Mouse (Mus musculus): ENCODE measurements at regions not wholly inside any gene's neighbourhood (a gene's known extent, or its start where the extent isn't known, plus 50 kb on each side); places are given as distances from the start of the nearest gene placed in this dataset.

DNA sequence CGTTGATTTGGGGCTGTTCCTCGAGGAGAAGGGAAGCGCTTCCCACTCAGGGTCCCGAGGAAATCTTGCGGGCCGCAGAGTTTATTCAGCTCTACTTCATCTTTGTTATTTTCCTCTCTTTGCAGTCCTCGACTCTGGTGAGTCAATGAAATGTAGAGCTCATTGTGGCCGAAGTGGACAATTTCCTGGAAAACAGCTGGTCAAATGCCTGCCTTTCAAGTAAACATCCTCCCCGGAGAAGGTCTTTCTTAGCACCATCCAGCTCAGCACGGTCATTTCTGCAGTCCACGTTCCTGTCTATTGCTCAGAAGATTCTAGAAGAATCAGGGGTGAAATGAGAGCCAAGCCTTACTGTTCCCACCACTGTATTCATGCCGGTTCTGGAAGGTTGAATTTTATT is 133.0 kb downstream of the Bcas1 start:
- no peak for DNase-seq (ENCODE audit: low spot score in 2 of 2)

DNA sequence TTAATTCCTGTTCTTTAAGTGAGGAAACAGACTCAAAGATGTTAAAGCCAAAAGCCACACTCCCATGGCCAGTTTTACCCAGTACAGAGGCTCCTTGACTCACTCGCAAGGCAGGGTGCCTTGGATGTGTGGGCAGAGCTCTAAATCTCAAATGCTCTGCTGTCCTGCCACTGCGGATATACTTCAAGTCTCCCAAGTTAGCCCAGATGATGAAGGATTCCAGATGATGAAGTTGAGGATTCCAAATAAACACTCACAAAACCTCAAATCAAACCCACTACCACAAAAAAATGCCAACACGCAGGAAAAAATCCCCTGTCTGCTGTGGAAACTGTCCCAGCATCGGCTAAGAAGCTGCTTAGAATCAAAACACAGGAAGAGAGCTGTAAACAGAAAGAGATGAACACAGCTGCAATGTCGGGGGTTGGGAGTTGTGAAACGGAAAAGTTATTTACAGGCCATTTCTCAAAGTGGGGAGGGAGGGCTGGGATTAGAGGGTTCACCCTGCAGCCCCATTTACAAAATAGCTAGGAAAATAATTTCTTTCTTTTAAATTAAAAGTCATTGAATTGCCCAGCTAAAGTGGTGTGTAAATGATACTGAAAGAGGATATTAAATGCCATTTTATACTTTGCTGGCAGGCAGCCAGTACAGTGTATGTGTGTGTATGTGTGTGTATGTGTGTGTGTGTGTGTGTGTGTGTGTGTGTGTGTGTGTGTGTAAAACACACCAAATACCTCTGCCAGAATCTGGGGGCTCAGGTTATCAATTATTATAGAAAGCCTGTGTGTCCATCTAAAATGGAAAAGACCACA is 135.6 kb downstream of the Bcas1 start:
- DNase-seq (ENCODE audit: low spot score in 2 of 2), result no peak

DNA sequence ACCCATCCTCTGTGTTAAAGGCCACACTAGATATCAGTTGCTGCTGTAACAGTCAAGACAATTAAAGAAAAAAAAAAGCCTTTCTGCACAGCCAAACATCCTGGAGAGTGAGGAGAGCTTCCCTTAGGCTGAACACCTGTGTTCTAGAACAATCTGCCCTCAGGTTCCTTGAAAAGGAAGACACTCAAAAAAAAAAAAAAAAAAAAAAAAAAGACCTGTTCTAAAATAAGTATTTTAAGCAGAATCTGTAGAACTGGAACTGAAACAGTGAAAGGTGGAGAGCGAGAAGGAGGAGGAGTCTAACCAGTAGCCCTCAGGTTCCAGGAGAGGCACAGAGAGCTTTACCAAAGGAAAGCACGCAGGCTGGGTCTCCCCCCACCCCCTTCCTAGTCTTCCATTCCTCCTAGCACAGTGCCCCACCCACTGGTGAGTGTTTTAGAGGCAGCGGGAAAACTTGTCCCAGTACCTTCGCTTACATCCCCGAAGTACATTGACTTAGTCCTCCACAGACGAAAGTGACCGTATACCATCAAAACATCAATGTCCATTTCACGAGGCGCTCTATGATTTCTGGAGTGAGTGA is 138.2 kb downstream of the Bcas1 start:
- no peak for DNase-seq (ENCODE audit: low spot score in 2 of 2)

DNA sequence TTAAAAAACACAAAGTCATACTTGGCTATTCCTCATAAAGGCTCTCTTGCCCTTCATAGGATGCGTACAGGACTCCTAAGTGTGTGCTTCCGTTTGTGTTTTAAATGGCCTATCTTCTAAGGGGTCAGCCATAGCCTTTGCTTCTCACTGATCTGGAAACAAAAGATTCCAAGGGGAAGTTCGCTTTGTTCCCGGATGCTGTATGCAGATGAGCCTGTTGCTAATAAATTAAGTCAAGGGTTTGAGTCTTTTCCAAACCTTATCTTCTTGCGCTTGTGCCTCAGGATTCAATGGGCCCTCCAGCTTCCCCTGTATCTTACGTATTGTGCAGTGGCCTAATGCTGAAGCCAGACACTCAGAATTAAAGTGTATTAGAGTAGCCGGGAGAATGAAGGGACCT is 138.9 kb downstream of the Bcas1 start:
- no peak for DNase-seq (ENCODE audit: low spot score in 2 of 2)

DNA sequence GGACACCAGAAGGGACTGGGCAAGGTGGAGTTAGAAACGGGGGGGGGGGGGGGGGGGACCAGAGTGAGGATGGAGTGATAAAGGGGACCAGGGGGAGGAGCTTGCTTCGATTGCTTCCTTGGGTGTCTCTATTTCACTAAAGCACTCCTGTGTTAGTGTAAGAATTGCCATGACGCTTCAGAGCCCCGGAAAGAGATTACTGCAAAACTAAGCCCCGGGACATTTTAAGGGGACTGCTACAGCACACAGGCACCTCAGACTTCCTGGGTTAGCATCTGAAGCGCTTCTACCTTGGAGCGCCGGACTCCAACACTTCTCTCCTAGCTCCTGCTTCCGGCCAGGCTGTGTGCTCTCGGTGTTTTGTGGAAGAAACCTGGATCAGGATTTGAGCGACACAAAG is 139.4 kb downstream of the Bcas1 start:
- no peak for DNase-seq (ENCODE audit: low spot score in 2 of 2)

DNA sequence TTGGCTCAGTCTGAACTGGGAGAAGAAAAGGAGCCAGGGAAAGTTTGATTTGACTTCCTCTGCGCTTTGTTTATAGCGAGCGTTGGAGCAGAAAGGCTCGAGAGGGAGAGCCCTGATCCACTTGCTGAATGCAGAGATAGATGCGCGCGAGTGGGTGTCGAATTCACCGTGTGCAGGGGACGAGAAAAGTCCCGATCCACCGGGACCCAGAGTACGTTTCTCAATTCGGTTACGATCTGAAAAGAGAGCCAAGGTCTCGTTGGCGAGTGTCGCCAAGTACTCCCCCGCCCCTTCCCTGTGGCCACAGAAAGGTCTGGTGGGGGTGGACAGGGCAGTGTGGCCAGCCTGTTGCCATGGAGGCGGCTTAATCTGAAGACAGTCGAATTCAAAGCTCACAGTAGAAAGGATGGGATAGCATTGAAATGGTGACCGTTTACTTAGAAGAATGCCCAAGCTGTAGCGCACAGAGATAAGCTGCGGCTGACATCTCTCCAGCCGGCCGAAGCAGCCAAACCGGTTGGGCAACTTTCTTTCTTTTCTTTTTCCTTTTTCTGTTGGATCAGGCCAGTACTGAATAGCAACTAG is 139.5 kb upstream of the Zfp217 start:
- peak; percentile 55 to 66 for DNase-seq (ENCODE audit: low spot score in 2 of 2)

DNA sequence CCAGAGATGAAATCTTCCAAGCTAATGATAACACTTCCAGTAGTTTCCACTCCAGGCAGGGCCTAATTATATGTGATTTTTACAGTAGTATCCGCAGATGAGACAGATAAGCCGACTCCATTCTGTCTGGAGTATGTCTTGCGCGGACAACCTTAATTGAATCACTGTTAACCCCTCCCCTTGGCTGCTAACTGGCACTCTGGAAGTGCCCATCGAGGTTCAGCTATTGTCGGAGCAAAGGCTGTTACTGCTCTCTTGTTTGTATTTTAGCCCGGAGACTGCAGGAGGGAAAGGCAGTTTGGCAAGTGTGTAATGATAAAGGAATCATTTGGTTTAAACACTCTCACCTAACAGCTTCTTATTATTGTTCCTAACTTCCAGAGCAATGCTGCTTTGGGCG is 138.9 kb upstream of the Zfp217 start:
- DNase-seq (ENCODE audit: low spot score in 2 of 2), result no peak

DNA sequence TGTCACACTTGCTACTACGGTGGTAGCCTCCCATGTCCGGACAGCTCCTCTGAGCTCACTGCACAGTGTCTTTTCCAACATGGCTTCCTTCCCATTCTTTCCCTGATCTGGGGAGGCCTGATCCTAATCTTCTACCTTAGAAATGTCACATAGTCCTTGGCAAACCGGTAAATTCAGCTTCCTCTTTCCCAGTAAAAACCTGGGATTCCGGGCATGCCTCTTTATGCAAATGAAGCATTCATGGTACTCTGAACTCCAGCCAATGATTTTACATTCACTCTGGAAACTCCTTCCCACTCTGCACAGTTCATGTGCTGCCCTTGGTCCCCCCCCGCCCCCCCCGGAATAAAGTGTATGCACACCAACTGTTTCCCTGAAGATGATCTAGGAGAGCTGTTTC is 134.6 kb upstream of the Zfp217 start:
- DNase-seq (ENCODE audit: low spot score in 2 of 2), result no peak

DNA sequence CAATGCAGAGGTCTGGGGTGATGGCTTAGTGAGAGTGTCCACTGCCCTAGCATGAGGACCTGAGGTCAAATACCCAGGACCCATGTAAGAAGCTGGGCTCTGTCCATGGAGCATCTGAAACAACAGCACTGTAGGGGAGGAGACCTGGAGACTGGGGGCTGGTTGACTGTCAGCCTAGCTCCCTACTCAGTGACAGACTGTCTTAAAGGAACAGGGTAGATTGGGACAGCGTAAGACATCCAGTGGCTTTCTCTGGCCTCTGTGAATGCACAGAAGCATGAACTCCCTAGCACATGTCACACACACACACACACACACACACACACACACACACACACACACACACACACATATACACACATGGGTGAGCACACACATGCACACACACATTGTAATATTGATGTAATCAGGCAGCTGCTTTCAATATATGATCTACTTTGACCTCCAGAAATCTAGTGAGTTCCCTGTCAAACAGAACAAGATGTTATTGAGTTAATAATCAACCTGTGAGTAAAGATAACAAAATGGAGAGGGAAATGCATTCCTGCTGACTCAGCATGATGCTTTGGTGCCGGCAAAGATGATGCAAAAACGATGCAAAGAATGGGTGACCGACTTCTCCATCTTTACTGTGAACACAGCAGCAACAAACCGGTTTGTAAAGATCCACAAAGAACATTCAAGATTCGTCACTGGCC is 133.6 kb upstream of the Zfp217 start:
- no peak for DNase-seq (ENCODE audit: low spot score in 2 of 2)

DNA sequence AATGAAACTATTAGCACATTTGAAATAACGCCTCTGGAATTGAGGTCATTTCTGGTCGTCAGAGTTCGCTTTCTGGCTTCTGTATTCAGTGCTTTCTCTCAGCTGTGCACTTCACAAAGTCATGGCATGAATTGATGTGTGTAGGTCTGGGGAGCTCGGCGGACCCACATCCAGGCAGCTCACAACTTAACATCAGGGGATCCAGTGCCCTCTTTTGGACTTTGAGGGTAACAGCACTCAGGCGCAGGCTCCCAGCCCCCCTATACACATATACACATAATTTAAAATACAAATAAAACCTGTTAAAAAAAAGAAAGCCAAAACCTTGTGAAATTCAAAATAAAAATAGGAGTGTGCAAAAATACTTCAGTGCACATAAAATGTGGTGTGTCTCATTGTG is 132.8 kb upstream of the Zfp217 start:
- DNase-seq (ENCODE audit: low spot score in 2 of 2), result peak in 1 of 2 experiments; percentile 29

DNA sequence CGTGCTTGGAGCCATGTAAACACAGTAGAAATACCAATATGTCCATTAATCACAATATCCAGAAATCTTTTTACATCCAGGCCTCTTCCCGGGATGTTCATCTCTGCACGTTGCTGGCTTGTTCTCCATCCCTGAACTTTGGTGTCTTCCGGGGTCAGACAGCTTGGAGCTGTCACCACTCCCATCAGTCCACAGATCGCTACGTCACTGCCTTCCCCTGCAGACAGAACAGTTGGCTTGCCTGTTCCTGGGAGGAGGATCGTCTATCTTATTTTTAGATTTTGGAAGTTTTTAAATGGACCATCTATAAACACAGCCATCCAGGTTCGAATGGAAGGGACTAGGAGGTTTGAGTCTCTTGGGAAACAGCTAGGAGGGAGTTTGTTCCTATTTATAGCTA is 130.0 kb upstream of the Zfp217 start:
- DNase-seq (ENCODE audit: low spot score in 2 of 2), result no peak

DNA sequence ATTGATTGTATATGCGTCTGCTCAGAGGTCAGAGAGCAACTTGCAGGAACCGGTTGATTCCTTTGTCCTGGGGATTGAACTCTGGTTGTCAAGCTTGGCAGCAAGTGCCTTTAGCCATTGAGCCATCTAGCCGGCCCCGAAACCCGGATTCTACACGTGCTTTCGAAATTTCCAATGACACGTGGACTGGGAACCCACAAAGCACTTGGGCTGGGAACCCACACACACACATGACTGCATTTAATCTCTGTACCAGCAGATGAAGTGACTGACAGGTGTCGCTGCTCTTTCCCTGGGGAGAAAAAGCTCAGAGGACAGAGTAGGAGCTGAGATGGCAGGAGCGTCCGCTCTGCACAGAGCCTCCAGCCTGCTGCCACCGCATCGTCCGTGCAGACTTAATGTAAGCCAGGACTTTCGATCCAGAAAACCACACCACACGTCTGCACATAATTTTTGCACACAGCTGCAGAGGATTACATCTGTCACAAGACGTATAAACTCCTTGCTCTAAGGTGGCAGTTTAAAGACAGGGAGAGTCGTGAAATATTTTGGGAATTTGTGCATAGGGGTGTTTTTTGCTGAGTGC is 129.4 kb upstream of the Zfp217 start:
- no peak for DNase-seq (ENCODE audit: low spot score in 2 of 2)

DNA sequence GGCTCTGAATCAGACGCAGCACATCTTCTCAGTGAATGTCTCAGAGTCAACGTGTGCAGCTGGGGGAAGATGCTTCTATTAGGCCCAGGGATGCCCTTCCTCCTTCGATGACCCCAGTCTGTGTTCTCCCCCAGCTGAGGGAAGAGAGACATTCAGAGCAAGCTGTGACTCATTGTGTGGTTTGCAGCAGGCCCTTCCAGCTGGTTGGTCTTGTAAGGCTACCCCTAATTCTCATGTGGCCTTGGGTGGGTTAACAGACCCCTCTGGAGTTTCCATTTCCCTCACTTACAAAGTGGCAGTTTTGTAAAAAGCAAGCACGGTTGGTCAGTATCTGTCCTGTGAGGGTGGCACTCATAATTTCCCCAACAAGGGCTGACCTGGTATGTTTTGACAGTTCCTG is 127.8 kb upstream of the Zfp217 start:
- DNase-seq (ENCODE audit: low spot score in 2 of 2), result no peak

DNA sequence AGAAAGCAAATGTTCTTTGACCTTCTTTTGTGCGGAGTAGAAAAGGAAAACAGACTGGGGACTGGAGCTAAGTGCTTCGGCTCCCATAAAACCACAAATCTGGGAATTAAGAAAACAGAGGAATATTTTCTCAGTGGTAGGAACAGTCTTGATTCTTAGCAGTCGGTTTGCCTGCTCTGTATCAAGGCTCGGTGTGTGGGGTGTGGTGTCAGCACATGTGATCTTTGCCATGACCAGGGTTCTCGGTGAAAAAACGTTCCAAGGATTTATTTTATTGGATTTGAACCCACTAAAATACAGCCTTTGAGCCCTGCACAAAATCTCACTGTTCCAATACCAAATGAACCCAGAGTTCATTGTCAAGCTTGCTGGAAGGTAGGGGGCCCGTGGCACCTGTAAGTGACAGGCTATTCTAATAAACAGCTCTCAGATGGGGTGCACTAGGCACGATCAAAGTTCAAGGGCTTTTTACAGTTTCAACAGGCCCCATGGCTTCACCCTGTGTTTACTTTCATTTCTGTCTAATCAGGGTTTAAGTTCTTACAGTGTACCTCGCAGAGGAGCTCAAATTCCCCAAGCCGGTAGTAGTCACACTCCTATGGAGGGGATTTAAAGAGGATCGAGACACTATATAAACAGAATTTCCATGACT is 122.1 kb upstream of the Zfp217 start:
- DNase-seq (ENCODE audit: low spot score in 2 of 2), result no peak

DNA sequence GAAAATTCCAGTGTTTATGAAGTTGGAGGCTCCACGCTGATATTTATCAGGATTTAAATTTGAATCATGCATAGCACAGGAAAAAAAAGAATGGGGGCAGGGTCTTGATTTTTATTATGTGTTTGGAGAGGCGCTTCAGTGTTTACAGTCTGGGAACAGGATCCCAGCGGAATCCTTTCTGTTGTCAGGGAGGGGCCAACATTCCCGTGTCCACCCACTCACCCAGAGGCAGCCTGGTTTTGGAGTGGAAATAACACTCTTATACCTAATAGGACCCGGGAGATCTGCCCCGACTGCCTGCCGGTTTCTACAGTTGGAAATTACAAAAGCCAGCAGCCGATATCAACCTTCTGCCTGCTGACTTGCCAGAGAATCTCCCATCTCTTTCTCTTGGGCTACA is 120.2 kb upstream of the Zfp217 start:
- DNase-seq (ENCODE audit: low spot score in 2 of 2), result no peak

DNA sequence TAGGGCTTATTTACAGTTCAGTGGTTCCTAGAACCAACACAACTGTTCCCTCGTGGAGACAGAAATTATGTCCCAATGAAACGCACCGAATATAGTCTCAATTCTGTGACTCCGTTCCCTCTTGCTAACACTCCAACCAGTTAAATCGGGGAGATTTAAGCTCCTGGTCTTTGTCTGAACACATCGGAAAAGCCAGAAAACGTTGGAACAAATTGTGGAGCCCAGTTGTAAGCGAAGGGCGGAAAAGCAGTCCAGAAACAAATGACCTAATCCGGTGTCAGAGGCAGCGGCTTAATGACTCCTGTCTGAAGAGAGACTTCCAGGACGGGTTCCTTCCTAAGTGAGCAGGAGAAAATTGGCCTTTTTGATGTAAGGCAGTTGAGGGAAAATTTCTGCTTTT is 119.2 kb upstream of the Zfp217 start:
- DNase-seq (ENCODE audit: low spot score in 2 of 2), result no peak

DNA sequence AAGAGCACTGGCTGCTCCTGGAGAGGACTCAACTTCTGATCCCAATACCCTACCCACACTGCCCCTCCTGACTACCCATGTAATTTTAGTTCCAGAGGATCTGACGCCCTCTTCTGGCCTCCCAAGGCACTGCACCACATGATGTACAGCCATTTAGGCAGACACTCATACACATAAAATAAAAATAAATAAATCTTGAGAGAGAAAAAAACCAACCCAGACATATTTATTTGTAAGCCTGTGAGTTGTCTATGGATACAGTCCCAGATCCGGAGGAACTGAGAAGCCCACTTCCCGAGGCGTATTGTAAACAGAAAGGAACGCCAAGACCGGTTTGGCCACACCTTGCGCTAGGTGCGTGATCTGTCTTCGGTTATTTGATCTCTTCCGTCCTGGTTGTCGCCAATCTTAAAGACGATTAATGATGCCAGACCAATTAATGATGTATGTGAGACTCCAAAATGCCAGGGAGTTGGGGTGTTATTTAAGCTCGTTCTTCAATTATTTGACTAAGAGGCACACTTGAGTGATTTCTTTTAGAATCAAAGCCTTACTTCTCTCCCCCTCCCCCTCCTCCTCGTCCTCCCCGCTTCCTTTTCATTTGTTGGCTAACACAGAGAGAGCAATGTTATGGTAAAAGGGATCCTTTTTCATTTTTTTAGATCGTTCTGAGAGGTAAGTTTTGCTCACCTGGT is 118.7 kb upstream of the Zfp217 start:
- no peak for DNase-seq (ENCODE audit: low spot score in 2 of 2)

DNA sequence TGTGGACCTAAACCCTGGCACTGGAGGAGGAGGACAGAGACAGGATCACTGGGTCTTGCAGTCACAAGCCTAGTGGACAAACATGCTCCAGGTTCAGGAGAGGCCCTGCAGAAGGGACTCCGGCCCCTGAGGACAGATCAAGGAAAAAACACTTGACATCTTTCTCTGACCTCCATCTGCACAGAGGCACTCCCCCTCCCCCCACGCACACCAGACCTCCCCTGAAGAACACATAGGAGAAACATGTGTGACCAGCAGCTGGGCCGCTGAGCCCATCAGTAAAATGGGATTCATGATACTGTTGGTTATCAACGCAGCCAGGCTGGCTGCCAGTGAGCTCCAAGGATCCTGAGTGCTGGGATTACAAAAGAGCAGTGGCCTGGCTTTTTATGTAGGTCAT is 115.7 kb upstream of the Zfp217 start:
- no peak for DNase-seq (ENCODE audit: low spot score in 2 of 2)

DNA sequence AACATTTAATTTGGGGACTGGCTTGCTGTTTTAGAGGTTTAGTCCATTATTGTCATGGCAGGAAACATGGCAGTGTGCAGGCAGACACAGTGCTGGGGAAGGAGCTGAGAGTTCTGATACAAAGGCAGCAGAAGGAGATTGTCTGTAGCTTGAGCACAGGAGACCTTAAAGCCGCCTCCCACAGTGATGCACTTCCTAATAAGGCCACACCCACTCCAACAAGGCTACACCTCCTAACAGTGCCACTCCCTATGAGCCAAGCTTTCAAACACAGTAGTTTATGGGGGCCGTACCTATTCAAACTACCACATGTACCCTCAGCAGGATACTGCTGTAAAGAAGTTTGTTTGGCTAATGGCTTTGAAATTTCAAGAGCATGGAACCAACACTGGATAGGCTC is 113.3 kb upstream of the Zfp217 start:
- DNase-seq (ENCODE audit: low spot score in 2 of 2), result no peak

DNA sequence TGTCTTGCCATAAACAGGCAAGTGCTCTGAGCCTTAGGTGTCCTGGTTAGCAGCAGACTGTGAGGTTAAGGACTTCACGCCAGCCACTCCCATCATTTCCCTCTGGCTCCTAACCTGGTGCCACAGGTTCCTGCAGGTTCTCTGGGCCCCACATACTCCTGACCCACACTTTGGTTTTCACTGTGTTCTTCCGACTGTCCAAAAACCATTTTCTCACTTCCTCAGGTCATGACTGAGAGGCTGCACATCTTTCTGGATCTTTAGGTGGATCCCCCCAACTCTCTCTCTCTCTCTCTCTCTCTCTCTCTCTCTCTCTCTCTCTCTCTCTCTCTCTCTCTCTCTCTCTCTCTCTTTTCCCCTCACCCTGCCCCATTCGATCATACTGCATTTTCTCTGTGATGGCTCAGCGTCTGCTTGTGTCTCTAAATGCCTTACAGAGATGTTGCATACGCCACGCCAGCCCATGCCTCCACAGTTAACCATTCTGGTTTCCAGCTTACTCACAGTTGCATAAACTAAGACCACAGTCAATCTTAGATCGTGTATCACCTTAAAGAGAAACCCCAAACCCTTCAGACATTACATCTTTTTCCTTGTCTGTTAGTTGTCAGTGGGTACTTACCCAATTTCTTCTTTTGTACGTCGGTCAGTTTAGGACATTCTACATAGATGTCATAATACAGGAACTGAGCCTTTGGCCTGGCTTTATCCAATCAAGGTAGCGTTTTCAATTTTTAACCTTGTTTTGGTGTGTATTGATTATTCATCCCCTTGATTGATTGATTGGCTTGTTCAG is 112.0 kb upstream of the Zfp217 start:
- DNase-seq (ENCODE audit: low spot score in 2 of 2), result no peak

Measured in layer of hippocampus, postnatal 14 days (tissue).